Mouse (Mus musculus) cortical plate, adult 2 months (tissue): ENCODE results near the gene Gm9508.

Source experiments
- CTCF ChIP-seq: fragments of 200-500 bp; IDR thresholded peaks from 2 replicates; pipeline ENCODE4 v1.5.1; 2011; ENCODE audit warnings: mild to moderate bottlenecking, control low read depth, low read length; ENCODE audit not compliant: insufficient read depth; ENCODE audit errors: extremely low read depth
- POLR2A ChIP-seq: fragments of 200-500 bp; IDR thresholded peaks from 2 replicates; pipeline ENCODE4 v1.6.1; 2011; ENCODE audit warnings: mild to moderate bottlenecking, low read length, control low read depth; ENCODE audit not compliant: insufficient read depth; ENCODE audit errors: extremely low read depth

DNA sequence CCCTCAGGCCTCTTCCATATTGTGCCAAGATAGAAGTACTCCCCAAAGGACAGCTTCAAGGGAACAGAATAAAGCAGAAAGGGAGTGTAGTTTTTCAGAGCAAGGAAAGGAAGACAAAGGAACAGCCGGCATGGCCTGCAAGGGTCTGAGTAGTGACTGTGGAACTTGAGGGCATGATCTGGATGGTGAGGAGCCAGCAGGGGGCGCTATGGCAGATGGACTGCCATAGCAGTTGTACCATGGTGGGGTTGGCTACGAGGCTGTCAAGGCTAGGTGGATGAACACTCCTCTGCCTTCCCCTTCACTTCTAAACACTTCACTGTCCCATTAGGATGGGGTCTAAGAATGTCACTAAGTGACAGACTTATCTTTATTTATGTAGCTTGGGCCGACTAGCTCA, 32.2 kb upstream of the Gm9508 start:
- TF ChIP-seq CTCF (peak; percentile 22), POLR2A (no peak)
